Mouse (Mus musculus) erythroblast, embryonic 14.5 days (primary cell): Measurements from ENCODE around the gene Col24a1. TPM values are rescaled to one million over a fixed set of nuclear protein-coding genes. Genes with fewer than 3 reads are reported as not detected.

Experiments
- H3K27me3 ChIP-seq: 2 replicates; pipeline ENCODE4 v1.6.1; 2012; ENCODE audit warnings: inconsistent platforms; ENCODE audit not compliant: control insufficient read depth
- H3K36me3 ChIP-seq: 2 replicates; pipeline ENCODE4 v1.6.1; 2012; ENCODE audit warnings: mild to moderate bottlenecking, inconsistent platforms; ENCODE audit not compliant: control insufficient read depth
- H3K4me1 ChIP-seq: 2 replicates; pipeline ENCODE4 v1.6.1; 2012; ENCODE audit warnings: inconsistent platforms; ENCODE audit not compliant: control insufficient read depth
- H3K4me3 ChIP-seq: replicated peaks from 2 replicates; pipeline ENCODE3; 2012; ENCODE audit warnings: moderate library complexity, mild to moderate bottlenecking, inconsistent platforms
- H3K9me3 ChIP-seq: 2 replicates; pipeline ENCODE4 v1.6.1; 2012; ENCODE audit warnings: low read length, inconsistent platforms, mixed read lengths; ENCODE audit not compliant: control insufficient read depth
- GATA1 ChIP-seq: IDR thresholded peaks from 2 replicates; pipeline ENCODE4 v1.6.1; 2012; ENCODE audit warnings: low read length, inconsistent platforms, mixed read lengths
- TAL1 ChIP-seq: IDR thresholded peaks from 3 replicates; pipeline ENCODE4 v1.6.1; 2012; ENCODE audit warnings: low read length, inconsistent platforms, mixed read lengths
- polyA plus RNA-seq: library from polyadenylated mRNA; stranded (reverse); fragments of >175 nt; gene quantifications from 2 replicates; pipeline ENCODE4 v1.2.3, GENCODE M21; 2012

Gene Col24a1
- polyA plus RNA-seq, 1 experiment = not detected

GRCm38 (mm10) chr3:145559675-145560074 is 267.4 kb downstream of the Col24a1 start:
- Histone ChIP-seq H3K36me3 (no peaks in the 10 kb centered on the region), H3K9me3 (no peaks in the 10 kb centered on the region), H3K4me1 (no peaks in the 10 kb centered on the region), H3K4me3 (no peak overlapping the region), H3K27me3 (no peaks in the 10 kb centered on the region)
- TF ChIP-seq TAL1 (no peak), GATA1 (no peak)

GRCm38 (mm10) chr3:145560117-145560516 is 267.8 kb downstream of the Col24a1 start:
- Histone ChIP-seq H3K27me3 (no peaks in the 10 kb centered on the region), H3K4me3 (no peak overlapping the region), H3K4me1 (no peaks in the 10 kb centered on the region), H3K9me3 (no peaks in the 10 kb centered on the region), H3K36me3 (no peaks in the 10 kb centered on the region)
- no peak for TF ChIP-seq TAL1
- TF ChIP-seq GATA1 = no peak

DNA sequence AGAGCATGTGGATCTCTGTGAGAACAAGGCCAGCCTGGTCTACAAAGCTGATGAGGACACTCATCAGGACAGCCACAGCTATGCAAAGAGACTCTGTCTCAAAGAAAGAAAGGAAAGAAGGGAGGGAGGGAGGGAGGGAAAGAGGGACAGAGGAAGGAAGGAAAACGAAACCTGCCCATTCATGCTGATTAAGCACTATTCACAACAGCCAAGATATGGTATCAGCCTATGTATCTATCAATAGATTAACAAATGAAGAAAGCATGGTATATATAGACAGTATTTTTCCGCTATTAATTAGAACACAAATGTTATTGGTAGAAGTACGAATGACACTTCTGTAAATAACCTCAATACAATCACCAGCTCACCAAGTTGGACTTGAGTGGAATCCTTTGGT is 282.2 kb downstream of the Col24a1 start:
- Histone ChIP-seq H3K4me1 (peaks cover 31% of the 10 kb centered on the region), H3K27me3 (no peaks in the 10 kb centered on the region), H3K36me3 (peaks cover 14% of the 10 kb centered on the region), H3K4me3 (no peak overlapping the region), H3K9me3 (no peaks in the 10 kb centered on the region)
- no peak for TF ChIP-seq GATA1
- TF ChIP-seq TAL1 = no peak

- Histone ChIP-seq H3K4me3 (no peak overlapping the region), H3K27me3 (no peaks in the 10 kb centered on the region)
- TF ChIP-seq GATA1 = no peak
- TF ChIP-seq TAL1 = no peak
Observed at GRCm38 (mm10) chr3:145575340-145575739, 283.1 kb downstream of the Col24a1 start.

DNA sequence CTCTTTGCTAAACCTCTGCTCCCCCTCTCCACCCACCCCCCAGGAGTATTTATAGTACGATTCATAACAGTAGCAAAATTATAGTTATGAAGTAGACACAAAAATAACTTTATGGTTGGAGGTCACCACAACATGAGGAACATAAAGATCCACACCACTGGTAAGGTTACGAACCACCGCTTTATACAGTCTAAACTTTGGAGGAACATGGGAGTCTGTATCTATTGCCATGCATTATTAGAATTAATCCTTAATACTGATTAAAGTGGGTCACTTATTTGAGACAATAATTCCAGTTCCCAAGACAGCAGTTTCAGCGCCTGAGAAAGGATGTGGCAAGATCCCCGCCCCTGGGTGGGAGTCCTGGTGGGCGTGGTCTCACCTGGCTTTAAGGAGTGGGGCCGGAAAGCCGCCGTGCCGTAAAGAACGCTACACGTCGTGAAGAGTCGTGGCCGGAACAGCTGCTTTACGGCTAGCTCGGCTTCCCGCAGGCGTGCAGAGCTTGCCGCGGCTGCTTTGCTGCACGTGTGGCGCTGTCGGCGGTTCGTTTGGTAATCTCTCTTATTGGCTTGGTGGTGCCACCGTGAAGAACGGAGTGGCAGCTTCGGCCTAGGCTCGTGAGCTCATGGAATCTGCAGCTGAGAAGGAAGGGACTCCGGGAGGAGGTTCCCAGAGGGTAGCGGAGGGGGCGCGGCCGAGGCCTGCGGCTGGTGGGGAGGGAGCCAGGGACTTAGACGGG is 283.6 kb downstream of the Col24a1 start, which contains the start of gene Znhit6:
Gene Znhit6, plus strand, starts transcription at position 463 of the 739 bp plus-strand sequence.
- Histone ChIP-seq H3K4me1 (peaks cover 31% of the 10 kb centered on the region), H3K27me3 (no peaks in the 10 kb centered on the region)

More at GRCm38 (mm10) chr3:145575340-145575739, 283.1 kb downstream of the Col24a1 start:
- no peaks in the 10 kb centered on the region for H3K9me3 ChIP-seq
- peaks cover 17% of the 10 kb centered on the region for H3K36me3 ChIP-seq
- peaks cover 31% of the 10 kb centered on the region for H3K4me1 ChIP-seq

DNA sequence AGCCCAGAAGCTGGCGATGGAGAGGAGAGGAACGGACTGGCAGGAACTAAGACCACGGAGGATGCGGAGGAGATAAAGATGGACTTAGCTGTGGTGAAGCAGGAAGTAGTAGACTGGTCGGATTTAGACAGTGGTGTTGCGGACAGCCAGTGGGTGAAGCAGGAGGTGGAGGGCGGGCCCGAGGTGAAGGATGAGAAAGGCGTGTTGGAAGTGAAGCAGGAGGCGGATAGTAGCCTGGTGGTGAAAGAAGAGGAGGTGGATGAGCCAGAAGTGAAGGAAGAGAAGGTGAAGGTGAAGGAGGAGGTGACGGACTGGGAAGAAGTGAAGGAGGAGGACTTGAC is 284.2 kb downstream of the Col24a1 start:
- H3K9me3 ChIP-seq = no peaks in the 10 kb centered on the region

More for the DNA sequence above, 283.6 kb downstream of the Col24a1 start, which contains the start of gene Znhit6:
- TF ChIP-seq TAL1 (no peak), GATA1 (no peak)
- Histone ChIP-seq H3K36me3 (peaks cover 20% of the 10 kb centered on the region), H3K4me3 (peak within 1 kb of the TSS; percentile 74), H3K9me3 (no peaks in the 10 kb centered on the region)

DNA sequence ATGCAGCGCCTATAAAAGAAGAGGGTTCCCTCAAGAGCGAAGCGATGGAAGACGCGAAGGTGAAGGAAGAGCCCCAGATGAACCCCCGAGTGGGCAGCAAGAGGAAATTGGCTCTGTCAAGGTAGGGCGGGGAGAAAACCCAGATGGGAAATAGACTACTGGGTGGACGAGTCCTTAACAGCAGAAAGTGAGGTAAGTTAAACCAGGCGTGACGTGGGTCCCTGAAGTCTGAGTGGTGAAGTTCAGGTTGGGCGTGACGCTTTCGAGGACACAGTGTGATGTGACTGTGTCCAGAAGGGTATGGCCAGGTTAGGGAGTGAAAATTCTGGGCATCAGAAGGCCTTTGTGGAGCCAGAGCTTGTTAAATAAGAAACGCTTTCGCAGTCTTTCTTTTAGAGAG is 284.6 kb downstream of the Col24a1 start:
- H3K4me3 ChIP-seq = peak overlapping the region; percentile 74
- H3K9me3 ChIP-seq = no peaks in the 10 kb centered on the region
- no peak for TF ChIP-seq TAL1
- no peak for TF ChIP-seq GATA1
- H3K27me3 ChIP-seq = no peaks in the 10 kb centered on the region
- peaks cover 25% of the 10 kb centered on the region for H3K36me3 ChIP-seq
- H3K4me1 ChIP-seq = peaks cover 31% of the 10 kb centered on the region

More for the DNA sequence above, 284.2 kb downstream of the Col24a1 start:
- no peak for TF ChIP-seq GATA1
- TF ChIP-seq TAL1 = no peak
- H3K4me1 ChIP-seq = peaks cover 31% of the 10 kb centered on the region
- no peaks in the 10 kb centered on the region for H3K27me3 ChIP-seq
- H3K4me3 ChIP-seq = peak overlapping the region; percentile 74
- peaks cover 25% of the 10 kb centered on the region for H3K36me3 ChIP-seq

GRCm38 (mm10) chr3:145583043-145583442 is 290.8 kb downstream of the Col24a1 start:
- no peak for TF ChIP-seq GATA1
- no peak for TF ChIP-seq TAL1
- Histone ChIP-seq H3K27me3 (no peaks in the 10 kb centered on the region), H3K36me3 (peaks cover 63% of the 10 kb centered on the region), H3K9me3 (no peaks in the 10 kb centered on the region), H3K4me1 (peaks cover 2% of the 10 kb centered on the region), H3K4me3 (no peak overlapping the region)

- no peak overlapping the region for H3K4me3 ChIP-seq
- no peaks in the 10 kb centered on the region; the same call in 1 of the 2 replicates for H3K4me1 ChIP-seq
- H3K36me3 ChIP-seq = peaks cover 58% of the 10 kb centered on the region
- TF ChIP-seq GATA1 = no peak
- no peak for TF ChIP-seq TAL1
- H3K27me3 ChIP-seq = no peaks in the 10 kb centered on the region
- H3K9me3 ChIP-seq = no peaks in the 10 kb centered on the region
Observed at GRCm38 (mm10) chr3:145583522-145584200, 291.4 kb downstream of the Col24a1 start.
